Mouse (Mus musculus) adrenal gland, postnatal 14 days (tissue): ENCODE results near the gene Crlf1. TPM values are rescaled to one million over a fixed set of nuclear protein-coding genes. Genes with fewer than 3 reads are reported as not detected.
A peak's percentile ranks its signal among the peaks of the same experiment; 100 is the strongest.

Source experiments
- DNase-seq: peaks from one replicate; pipeline ENCODE4 v3.0.0; 2021; ENCODE audit warnings: mixed read lengths
- total RNA-seq: library from RNA; stranded (reverse); gene quantifications from 2 replicates; pipeline ENCODE4 v1.2.3, GENCODE M21; 2021

Crlf1 gene
- total RNA-seq, 1 experiment from 2014 or later, result not detected

- DNase-seq, result no peak
These were observed 23.6 kb upstream of the Crlf1 start for GRCm38 (mm10) chr8:70469295-70469916.

GRCm38 (mm10) chr8:70469938-70470337 is 23.0 kb upstream of the Crlf1 start:
- DNase-seq, result no peak

- no peak for DNase-seq
These were observed 21.1 kb upstream of the Crlf1 start for GRCm38 (mm10) chr8:70471856-70472255.

- DNase-seq, result peak; percentile 99
These were observed 16.4 kb upstream of the Crlf1 start, which contains the start of gene Klhl26 for GRCm38 (mm10) chr8:70476333-70477268. TSS of gene Klhl26 (minus strand) at chr8:70476968.

- DNase-seq, result peak; percentile 53
These were observed 15.5 kb upstream of the Crlf1 start for GRCm38 (mm10) chr8:70477269-70477982.

GRCm38 (mm10) chr8:70481908-70482307 is 11.1 kb upstream of the Crlf1 start:
- DNase-seq, result no peak

- no peak for DNase-seq
These were observed 10.0 kb upstream of the Crlf1 start for GRCm38 (mm10) chr8:70482943-70483342.

- no peak for DNase-seq
These were observed 6.7 kb upstream of the Crlf1 start for GRCm38 (mm10) chr8:70486191-70486681.

GRCm38 (mm10) chr8:70486941-70487520 is 5.9 kb upstream of the Crlf1 start, which contains the start of gene Tmem59l:
TSS of gene Tmem59l (minus strand) at chr8:70487358.
- no peak for DNase-seq

GRCm38 (mm10) chr8:70487993-70488796 is 4.8 kb upstream of the Crlf1 start:
- DNase-seq, result no peak

GRCm38 (mm10) chr8:70488931-70489470 is 4.0 kb upstream of the Crlf1 start:
- DNase-seq, result no peak

GRCm38 (mm10) chr8:70489576-70489975 is 3.4 kb upstream of the Crlf1 start:
- DNase-seq, result no peak

GRCm38 (mm10) chr8:70490061-70490879 is 2.7 kb upstream of the Crlf1 start:
- DNase-seq, result no peak

GRCm38 (mm10) chr8:70490880-70491495 is 2.0 kb upstream of the Crlf1 start:
- DNase-seq, result no peak

GRCm38 (mm10) chr8:70493692-70494415 is 896 bp downstream of the Crlf1 start:
- no peak for DNase-seq

- no peak for DNase-seq
These were observed 1.5 kb downstream of the Crlf1 start for GRCm38 (mm10) chr8:70494416-70494945.

GRCm38 (mm10) chr8:70495001-70495770 is 2.2 kb downstream of the Crlf1 start:
- DNase-seq, result no peak

- DNase-seq, result peak; percentile 59
These were observed 2.8 kb downstream of the Crlf1 start for GRCm38 (mm10) chr8:70495771-70496062.
